Mouse (Mus musculus): Measurements from ENCODE around the gene Bicra. TPM values are rescaled to one million over a fixed set of nuclear protein-coding genes. Genes with fewer than 3 reads are reported as not detected.

Bicra gene
- total RNA-seq, 4 experiments from 2014 or later: 15.4 to 20.0 (median 17.2) TPM

- peak; percentile 44 to 56 for DNase-seq (ENCODE audit: low spot score in 2 of 2)
These were observed 99.3 kb downstream of the Bicra start for GRCm38 (mm10) chr7:15948381-15948941.

GRCm38 (mm10) chr7:15947653-15948260 is 100.0 kb downstream of the Bicra start:
- no peak for DNase-seq (ENCODE audit: low spot score in 2 of 2)

GRCm38 (mm10) chr7:15945721-15946536 is 101.8 kb downstream of the Bicra start, which contains the start of gene Nop53:
Gene Nop53, minus strand, starts transcription at chr7:15946074.
- peak; percentile 95 to 97 for DNase-seq (ENCODE audit: low spot score in 2 of 2)

- no peak for DNase-seq (ENCODE audit: low spot score in 2 of 2)
These were observed 102.5 kb downstream of the Bicra start for GRCm38 (mm10) chr7:15945211-15945610.

GRCm38 (mm10) chr7:15944311-15944710 is 103.4 kb downstream of the Bicra start:
- DNase-seq (ENCODE audit: low spot score in 2 of 2): no peak

GRCm38 (mm10) chr7:15938621-15939020 is 109.1 kb downstream of the Bicra start:
- DNase-seq (ENCODE audit: low spot score in 2 of 2): no peak

- no peak for DNase-seq (ENCODE audit: low spot score in 2 of 2)
These were observed 110.2 kb downstream of the Bicra start for GRCm38 (mm10) chr7:15937491-15937890.

- DNase-seq (ENCODE audit: low spot score in 2 of 2): peak; percentile 53 to 64
These were observed 114.0 kb downstream of the Bicra start for GRCm38 (mm10) chr7:15933437-15934359.

GRCm38 (mm10) chr7:15931635-15932034 is 116.1 kb downstream of the Bicra start:
- DNase-seq (ENCODE audit: low spot score in 2 of 2): no peak

GRCm38 (mm10) chr7:15930543-15930942 is 117.2 kb downstream of the Bicra start:
- no peak for DNase-seq (ENCODE audit: low spot score in 2 of 2)

GRCm38 (mm10) chr7:15929910-15930309 is 117.8 kb downstream of the Bicra start:
- no peak for DNase-seq (ENCODE audit: low spot score in 2 of 2)

GRCm38 (mm10) chr7:15922220-15922773 is 125.4 kb downstream of the Bicra start, which contains the start of gene Selenow:
Gene Selenow, minus strand, starts transcription at chr7:15922402.
- peak; percentile 90 to 93 for DNase-seq (ENCODE audit: low spot score in 2 of 2)

- no peak for DNase-seq (ENCODE audit: low spot score in 2 of 2)
These were observed 125.9 kb downstream of the Bicra start for GRCm38 (mm10) chr7:15921796-15922195.

Other genes with a start within 250 kb of the Bicra start
- gene Obox6, start 208.2 kb downstream of the Bicra start, total RNA-seq (2022): not detected
- gene Crx, start 168.0 kb downstream of the Bicra start, total RNA-seq (2022): not detected
- gene Crxos, start 165.3 kb downstream of the Bicra start, total RNA-seq (2022): under 1 TPM in 1 of 4 experiments, not detected in 3; 0.23 TPM
- gene Selenow, start 125.5 kb downstream of the Bicra start, total RNA-seq (2022): 1,000 to 10,000 TPM; 1,057 to 1,355 (median 1,220) TPM
- 100 to 1,000 TPM; 103 to 147 (median 122) TPM for gene Nop53, start 101.8 kb downstream of the Bicra start, total RNA-seq (2022)
- gene Ehd2, start 80.4 kb downstream of the Bicra start, total RNA-seq (2022): 10 to 100 TPM in 1 of 4 experiments, 1 to 10 TPM in 3; 6.3 to 10.3 (median 8.7) TPM
- gene Zfp541, start 13.9 kb upstream of the Bicra start, total RNA-seq (2022): under 1 TPM; 0.67 to 0.98 (median 0.84) TPM
- 100 to 1,000 TPM; 289 to 306 (median 297) TPM for gene Napa, start 50.5 kb upstream of the Bicra start, total RNA-seq (2022)
- gene Kptn, start 72.0 kb upstream of the Bicra start, total RNA-seq (2022): 10 to 100 TPM; 35.4 to 47.0 (median 41.5) TPM
- 100 to 1,000 TPM; 237 to 262 (median 255) TPM for gene Slc8a2, start 81.9 kb upstream of the Bicra start, total RNA-seq (2022)
- 10 to 100 TPM; 36.4 to 42.8 (median 40.1) TPM for gene Meis3, start 127.2 kb upstream of the Bicra start, total RNA-seq (2022)
- gene Dhx34, start 174.1 kb upstream of the Bicra start, total RNA-seq (2022): 10 to 100 TPM; 12.4 to 17.6 (median 13.5) TPM
- 1 to 10 TPM in 2 of 4 experiments, under 1 TPM in 2; 0.54 to 1.7 (median 1.1) TPM for gene C5ar2, start 196.2 kb upstream of the Bicra start, total RNA-seq (2022)
- gene C5ar1, start 211.6 kb upstream of the Bicra start, total RNA-seq (2022): 1 to 10 TPM in 3 of 4 experiments, under 1 TPM in 1; 0.61 to 5.4 (median 3.0) TPM
- 10 to 100 TPM; 30.9 to 39.3 (median 33.1) TPM for gene Inafm1, start 225.7 kb upstream of the Bicra start, total RNA-seq (2022)
- 10 to 100 TPM; 72.6 to 88.3 (median 86.3) TPM for gene Ccdc9, start 238.9 kb upstream of the Bicra start, total RNA-seq (2022)